Comparison of ENCODE assay signal across 9 mouse cellular contexts in genomic region chr4:94669718-94670117, GRCm38 (mm10). TPM values are rescaled to one million over a fixed set of nuclear protein-coding genes. Genes with fewer than 3 reads are reported as not detected.
A peak's percentile ranks its signal among the peaks of the same experiment; 100 is the strongest.
DNase-seq lines count a peak whose midpoint lies in the region; ATAC-seq and TF ChIP-seq lines count a peak whose summit lies in the region.
"Had no signal": no experiment of that assay in that cellular context is flagged by ENCODE, and none has a peak within 500 bp of the region (broad histone marks: within the 10 kb centered on the region; RNA-seq: fewer than 3 reads in every experiment).

No protein-coding gene starts in this region.

- no peak for TF ChIP-seq EP300 in lung, postnatal 0 days (IDR thresholded peaks at IDR 0.05)

- no peaks in the 10 kb centered on the region for H3K9me3 ChIP-seq in forebrain, embryonic 11.5 days (ENCODE audit: control insufficient read depth, low read length)
- no peaks in the 10 kb centered on the region for H3K9me3 ChIP-seq in forebrain, embryonic 16.5 days (ENCODE audit: control insufficient read depth, low read length)
- H3K9me3 ChIP-seq in hindbrain, embryonic 11.5 days (ENCODE audit: control insufficient read depth, low read length) = no peaks in the 10 kb centered on the region
- H3K9me3 ChIP-seq in lung, postnatal 0 days (ENCODE audit: low read length) = no peaks in the 10 kb centered on the region

- H3K4me1 ChIP-seq in forebrain, embryonic 11.5 days (replicated peaks; ENCODE audit: control insufficient read depth, insufficient read depth, low read length) = no peaks in the 10 kb centered on the region
- H3K4me1 ChIP-seq in forebrain, embryonic 16.5 days (replicated peaks; ENCODE audit: control insufficient read depth, insufficient read depth, low read length) = no peaks in the 10 kb centered on the region
- H3K4me1 ChIP-seq in hindbrain, embryonic 11.5 days (replicated peaks; ENCODE audit: control insufficient read depth, insufficient read depth, low read length) = no peaks in the 10 kb centered on the region
- H3K4me1 ChIP-seq in lung, postnatal 0 days (ENCODE audit: insufficient read depth, low read depth, low read length) = no peaks in the 10 kb centered on the region

- no peak for DNase-seq in forebrain, embryonic 11.5 days (ENCODE audit: low spot score)
- peak; percentile 59 for DNase-seq in 416B (ENCODE audit: low read depth)
- DNase-seq in c-Kit-positive CD71-positive TER-119-positive erythroid progenitor cells, embryonic 14.5 days (ENCODE audit: low spot score) = peak; percentile 5
- DNase-seq in hindbrain, embryonic 11.5 days (ENCODE audit: low spot score) = peak; percentile 51
- peak; percentile 68 for DNase-seq in lung, postnatal 0 days (ENCODE audit: low spot score)
- DNase-seq in thymus, postnatal 10 days (ENCODE audit: low spot score in 2 of 2) = no peak

- 48% methylated on average over 1 of the region's 1 CpGs for WGBS in forebrain, embryonic 11.5 days
- 59% methylated on average over 1 of the region's 1 CpGs for WGBS in forebrain, embryonic 16.5 days
- 49% methylated on average over 1 of the region's 1 CpGs for whole genome bisulfite sequencing in hindbrain, embryonic 11.5 days
- WGBS in lung, postnatal 0 days = 17% methylated on average over 1 of the region's 1 CpGs

- no peak overlapping the region for H3K9ac ChIP-seq in forebrain, embryonic 11.5 days (ENCODE audit: low read length)
- H3K9ac ChIP-seq in forebrain, embryonic 16.5 days (replicated peaks; ENCODE audit: low read depth, low read length) = no peak overlapping the region
- H3K9ac ChIP-seq in hindbrain, embryonic 11.5 days (ENCODE audit: low read depth, low read length) = no peak overlapping the region
- no peak overlapping the region for H3K9ac ChIP-seq in lung, postnatal 0 days (replicated peaks; ENCODE audit: low read depth)

- H3K36me3 ChIP-seq in forebrain, embryonic 11.5 days (ENCODE audit: control insufficient read depth, insufficient read depth, low read length) = no peaks in the 10 kb centered on the region
- no peaks in the 10 kb centered on the region for H3K36me3 ChIP-seq in forebrain, embryonic 16.5 days (ENCODE audit: control insufficient read depth, insufficient read depth)
- no peaks in the 10 kb centered on the region for H3K36me3 ChIP-seq in hindbrain, embryonic 11.5 days (ENCODE audit: control insufficient read depth, insufficient read depth, low read length)
- H3K36me3 ChIP-seq in lung, postnatal 0 days (ENCODE audit: insufficient read depth, low read length) = no peaks in the 10 kb centered on the region

- peak; percentile 88 for TF ChIP-seq CTCF in lung, postnatal 0 days (IDR thresholded peaks at IDR 0.05)

- no peak overlapping the region for H3K4me3 ChIP-seq in forebrain, embryonic 11.5 days (ENCODE audit: low read depth, low read length)
- H3K4me3 ChIP-seq in forebrain, embryonic 16.5 days (replicated peaks; ENCODE audit: low read length) = no peak overlapping the region
- no peak overlapping the region for H3K4me3 ChIP-seq in hindbrain, embryonic 11.5 days (ENCODE audit: low read depth, low read length)
- H3K4me3 ChIP-seq in lung, postnatal 0 days (ENCODE audit: low read depth, low read length) = no peak overlapping the region

- peak; percentile 49 for ATAC-seq in forebrain, embryonic 11.5 days (replicated peaks; ENCODE audit: low FRiP score)
- no peak; the same call in 1 of the 2 replicates for ATAC-seq in forebrain, embryonic 16.5 days
- peak; percentile 69 for ATAC-seq in hindbrain, embryonic 11.5 days (ENCODE audit: low FRiP score)
- ATAC-seq in lung, postnatal 0 days = peak; percentile 64
- ATAC-seq in erythroblast, adult 5-6 weeks (replicated peaks; ENCODE audit: low FRiP score, poor library complexity, severe bottlenecking) = no peak; the same call in 1 of the 2 replicates

- no peak overlapping the region for H3K4me2 ChIP-seq in forebrain, embryonic 11.5 days (ENCODE audit: low read depth, low read length, severe bottlenecking)
- no peak overlapping the region for H3K4me2 ChIP-seq in forebrain, embryonic 16.5 days (ENCODE audit: low read length)
- no peak overlapping the region for H3K4me2 ChIP-seq in hindbrain, embryonic 11.5 days (replicated peaks; ENCODE audit: low read depth, low read length)
- no peak overlapping the region for H3K4me2 ChIP-seq in lung, postnatal 0 days (replicated peaks; ENCODE audit: low read depth, low read length)

- H3K27me3 ChIP-seq in forebrain, embryonic 11.5 days (ENCODE audit: control insufficient read depth, insufficient read depth, low read length) = no peaks in the 10 kb centered on the region
- no peaks in the 10 kb centered on the region for H3K27me3 ChIP-seq in forebrain, embryonic 16.5 days (replicated peaks; ENCODE audit: control insufficient read depth, insufficient read depth, low read length)
- no peaks in the 10 kb centered on the region for H3K27me3 ChIP-seq in hindbrain, embryonic 11.5 days (ENCODE audit: control insufficient read depth, insufficient read depth, low read length)
- no peaks in the 10 kb centered on the region for H3K27me3 ChIP-seq in lung, postnatal 0 days (replicated peaks; ENCODE audit: insufficient read depth, low read length)

- H3K27ac ChIP-seq in forebrain, embryonic 11.5 days (ENCODE audit: low read depth, low read length) = no peak overlapping the region
- no peak overlapping the region for H3K27ac ChIP-seq in forebrain, embryonic 16.5 days (ENCODE audit: low read length)
- H3K27ac ChIP-seq in hindbrain, embryonic 11.5 days (ENCODE audit: low read depth, low read length) = no peak overlapping the region
- H3K27ac ChIP-seq in lung, postnatal 0 days (ENCODE audit: low read length) = no peak overlapping the region

RNA-seq across cellular contexts. Expression of gene Lrrc19, which starts 19.8 kb away (rescaled TPM):
- 1.1 and 1.4 TPM in 2 replicates for polyA plus RNA-seq in forebrain, embryonic 11.5 days (2014; fragmentation: Nextera tagmentation; extraction: Ambion mirVana)
- 0.35 and 0.36 TPM in 2 replicates for polyA plus RNA-seq in forebrain, embryonic 16.5 days (2015; fragmentation: Nextera tagmentation; extraction: Ambion mirVana)
- polyA plus RNA-seq in hindbrain, embryonic 11.5 days (2014; fragmentation: Nextera tagmentation; extraction: Ambion mirVana) = 0.68 and 1.3 TPM in 2 replicates
- polyA plus RNA-seq in lung, postnatal 0 days (2015; fragmentation: Nextera tagmentation; extraction: Ambion mirVana) = 0.05 and 0.13 TPM in 2 replicates
- total RNA-seq in erythroblast, adult 5-6 weeks (2015; ENCODE audit: low replicate concordance) = not detected in 2 replicates
- not detected in 2 replicates for total RNA-seq in erythroblast, adult 5-6 weeks (2017; ENCODE audit: low replicate concordance)
- total RNA-seq: layer of hippocampus, postnatal 14 days had no signal

RNA-seq across cellular contexts. Expression of gene Ift74, which starts 55.4 kb away (rescaled TPM):
- polyA plus RNA-seq in forebrain, embryonic 11.5 days (2014; fragmentation: Nextera tagmentation; extraction: Ambion mirVana) = 70.7 and 80.7 TPM in 2 replicates
- 26.2 and 26.8 TPM in 2 replicates for polyA plus RNA-seq in forebrain, embryonic 16.5 days (2015; fragmentation: Nextera tagmentation; extraction: Ambion mirVana)
- 59.4 and 62.3 TPM in 2 replicates for polyA plus RNA-seq in hindbrain, embryonic 11.5 days (2014; fragmentation: Nextera tagmentation; extraction: Ambion mirVana)
- 22.0 and 24.8 TPM in 2 replicates for polyA plus RNA-seq in lung, postnatal 0 days (2015; fragmentation: Nextera tagmentation; extraction: Ambion mirVana)
- 0.38 and 3.3 TPM in 2 replicates for total RNA-seq in erythroblast, adult 5-6 weeks (2015; ENCODE audit: low replicate concordance)
- 2.5 and 2.8 TPM in 2 replicates for total RNA-seq in erythroblast, adult 5-6 weeks (2017; ENCODE audit: low replicate concordance)

Comparison
In these comparisons a context has a peak if more than half of its experiments do, and no peak if none do; other contexts are left out.
1. ATAC-seq: peak in forebrain, embryonic 11.5 days (single experiment), hindbrain, embryonic 11.5 days (single experiment) and lung, postnatal 0 days (single experiment); none in forebrain, embryonic 16.5 days (single experiment) and erythroblast, adult 5-6 weeks (single experiment).
2. DNase-seq: peak in 416B (single experiment), c-Kit-positive CD71-positive TER-119-positive erythroid progenitor cells, embryonic 14.5 days (single experiment), hindbrain, embryonic 11.5 days (single experiment) and lung, postnatal 0 days (single experiment); none in forebrain, embryonic 11.5 days (single experiment) and thymus, postnatal 10 days (0 of 2).